Mouse (Mus musculus) intestine, postnatal 0 days (tissue): Measurements from ENCODE around the gene Mymx. TPM values are rescaled to one million over a fixed set of nuclear protein-coding genes. Genes with fewer than 3 reads are reported as not detected.

Experiments used
- ATAC-seq: fragments of 200-750 bp; cut with Nextera tagmentation; 2 replicates; pipeline ENCODE4 v1.8.0; 2017; ENCODE audit warnings: mild to moderate bottlenecking, moderate TSS enrichment, moderate library complexity
- H3K27ac ChIP-seq: fragments of 300-500 bp; sonication (generic); 2 replicates; pipeline ENCODE4 v1.5.1; 2014; ENCODE audit warnings: mild to moderate bottlenecking, low read depth, low read length, moderate library complexity
- H3K27me3 ChIP-seq: fragments of 300-500 bp; sonication (generic); replicated peaks from 2 replicates; pipeline ENCODE4 v1.6.1; 2014; ENCODE audit warnings: low read length, mixed read lengths; ENCODE audit not compliant: control insufficient read depth, insufficient read depth
- H3K36me3 ChIP-seq: fragments of 300-500 bp; sonication (generic); 2 replicates; pipeline ENCODE4 v1.6.1; 2014; ENCODE audit warnings: mild to moderate bottlenecking, moderate library complexity; ENCODE audit not compliant: control insufficient read depth, insufficient read depth
- H3K4me1 ChIP-seq: fragments of 300-500 bp; sonication (generic); replicated peaks from 2 replicates; pipeline ENCODE4 v1.6.1; 2014; ENCODE audit warnings: antibody characterized with exemption, low read length, mixed read lengths; ENCODE audit not compliant: control insufficient read depth, insufficient read depth
- H3K4me2 ChIP-seq: fragments of 300-500 bp; sonication (generic); replicated peaks from 2 replicates; pipeline ENCODE4 v1.6.1; 2014; ENCODE audit warnings: low read depth, mild to moderate bottlenecking, moderate library complexity
- H3K4me3 ChIP-seq: fragments of 300-500 bp; sonication (generic); 2 replicates; pipeline ENCODE4 v1.5.1; 2014; ENCODE audit warnings: low read depth, low read length
- H3K9ac ChIP-seq: fragments of 300-500 bp; sonication (generic); 2 replicates; pipeline ENCODE4 v1.6.1; 2014; ENCODE audit warnings: mild to moderate bottlenecking, low read depth, low read length
- H3K9me3 ChIP-seq: fragments of 300-500 bp; sonication (generic); 2 replicates; pipeline ENCODE4 v1.6.1; 2016; ENCODE audit warnings: mixed run types; ENCODE audit not compliant: control insufficient read depth
- CTCF ChIP-seq: sonication (generic); IDR thresholded peaks from 2 replicates; pipeline ENCODE4 v1.5.1; 2016; ENCODE audit warnings: low read depth, mild to moderate bottlenecking, control low read depth, antibody characterized with exemption, moderate library complexity
- WGBS: fragments of 180-500 bp; shearing (Covaris S2); extraction: QIAGEN DNeasy Blood & Tissue Kit; methylation state at CpG from one replicate; pipeline ENCODE4 v1.1.7; 2014; 5-methylcytosine and 5-hydroxymethylcytosine counted together
- polyA plus RNA-seq: library from polyadenylated mRNA; unstranded; fragments of >200 nt; fragmentation: Nextera tagmentation; extraction: Ambion mirVana; gene quantifications from 2 replicates; pipeline ENCODE4 v1.2.1, GENCODE M21; 2015

The Mymx gene
- polyA plus RNA-seq, 1 experiment from 2014 or later, result 0.34 TPM

GRCm38 (mm10) chr17:45600267-45600666 is 1.6 kb downstream of the Mymx start:
- H3K36me3 ChIP-seq, result no peaks in the 10 kb centered on the region
- no peaks in the 10 kb centered on the region for H3K9me3 ChIP-seq
- WGBS, result 75% methylated on average over 8 of the region's 8 CpGs
- no peaks in the 10 kb centered on the region for H3K27me3 ChIP-seq
- no peak for ATAC-seq
- no peak overlapping the region for H3K27ac ChIP-seq
- H3K4me1 ChIP-seq, result no peaks in the 10 kb centered on the region
- H3K9ac ChIP-seq, result no peak overlapping the region
- H3K4me2 ChIP-seq, result no peak overlapping the region
- TF ChIP-seq CTCF, result no peak
- H3K4me3 ChIP-seq, result no peak overlapping the region

GRCm38 (mm10) chr17:45599446-45600242 is 2.3 kb downstream of the Mymx start, which contains the start of gene Slc29a1:
Gene Slc29a1, minus strand, starts transcription at chr17:45599606.
- Histone ChIP-seq H3K4me2 (peak within 1 kb of the TSS; percentile 69), H3K27me3 (no peaks in the 10 kb centered on the region), H3K27ac (no peak within 1 kb of the TSS; the same call in 1 of the 2 replicates), H3K4me1 (no peaks in the 10 kb centered on the region; the same call in 1 of the 2 replicates), H3K9me3 (no peaks in the 10 kb centered on the region), H3K9ac (peak within 1 kb of the TSS; percentile 14; the same call in 1 of the 2 replicates), H3K36me3 (no peaks in the 10 kb centered on the region), H3K4me3 (peak within 1 kb of the TSS; percentile 30)
- 19% methylated on average over 32 of the region's 32 CpGs for WGBS
- peak; percentile 27; the same call in 1 of the 2 replicates for TF ChIP-seq CTCF
- peak; percentile 52 for ATAC-seq

- no peak for TF ChIP-seq CTCF
- Histone ChIP-seq H3K27ac (no peak overlapping the region; the same call in 1 of the 2 replicates), H3K27me3 (no peaks in the 10 kb centered on the region), H3K9ac (no peak overlapping the region), H3K4me3 (peak overlapping the region; percentile 30; the same call in 1 of the 2 replicates), H3K4me1 (peaks cover 4% of the 10 kb centered on the region; the same call in 1 of the 2 replicates), H3K9me3 (no peaks in the 10 kb centered on the region), H3K36me3 (no peaks in the 10 kb centered on the region), H3K4me2 (peak overlapping the region; percentile 69)
- peak; percentile 37 for ATAC-seq
- 18% methylated on average over 3 of the region's 3 CpGs for WGBS
These were observed 3.0 kb downstream of the Mymx start for GRCm38 (mm10) chr17:45598891-45599290.

- 79% methylated on average over 2 of the region's 2 CpGs for WGBS
- H3K4me2 ChIP-seq, result no peak overlapping the region
- H3K4me1 ChIP-seq, result peaks cover 4% of the 10 kb centered on the region; the same call in 1 of the 2 replicates
- H3K36me3 ChIP-seq, result no peaks in the 10 kb centered on the region
- no peak for TF ChIP-seq CTCF
- H3K27me3 ChIP-seq, result no peaks in the 10 kb centered on the region
- ATAC-seq, result no peak
- H3K9ac ChIP-seq, result no peak overlapping the region
- no peak overlapping the region; the same call in 1 of the 2 replicates for H3K27ac ChIP-seq
- H3K9me3 ChIP-seq, result no peaks in the 10 kb centered on the region
- H3K4me3 ChIP-seq, result no peak overlapping the region
These were observed 3.5 kb downstream of the Mymx start for GRCm38 (mm10) chr17:45598376-45598775.

- 36% methylated on average over 3 of the region's 3 CpGs for WGBS
- no peaks in the 10 kb centered on the region for H3K36me3 ChIP-seq
- no peak for TF ChIP-seq CTCF
- peaks cover 10% of the 10 kb centered on the region for H3K4me1 ChIP-seq
- H3K9me3 ChIP-seq, result no peaks in the 10 kb centered on the region
- no peak overlapping the region for H3K27ac ChIP-seq
- H3K4me3 ChIP-seq, result no peak overlapping the region
- no peaks in the 10 kb centered on the region for H3K27me3 ChIP-seq
- no peak for ATAC-seq
- no peak overlapping the region for H3K9ac ChIP-seq
- H3K4me2 ChIP-seq, result no peak overlapping the region
These were observed 4.1 kb downstream of the Mymx start for GRCm38 (mm10) chr17:45597787-45598186.

GRCm38 (mm10) chr17:45596631-45597396 is 5.1 kb downstream of the Mymx start:
- Histone ChIP-seq H3K4me3 (no peak overlapping the region), H3K4me1 (peaks cover 15% of the 10 kb centered on the region), H3K27me3 (no peaks in the 10 kb centered on the region), H3K9me3 (no peaks in the 10 kb centered on the region), H3K27ac (no peak overlapping the region), H3K9ac (no peak overlapping the region), H3K36me3 (no peaks in the 10 kb centered on the region), H3K4me2 (no peak overlapping the region)
- peak; percentile 80 for TF ChIP-seq CTCF
- peak; percentile 42 for ATAC-seq
- WGBS, result 57% methylated on average over 11 of the region's 11 CpGs
